Mouse (Mus musculus) embryonic facial prominence, embryonic 14.5 days (tissue): Measurements from ENCODE around the gene Maats1. TPM values are rescaled to one million over a fixed set of nuclear protein-coding genes. Genes with fewer than 3 reads are reported as not detected.
A peak's percentile ranks its signal among the peaks of the same experiment; 100 is the strongest.

ENCODE experiments used
- ATAC-seq: fragments of 200-750 bp; cut with Nextera tagmentation; 2 replicates; pipeline ENCODE4 v1.8.0; 2017; ENCODE audit warnings: low read depth, moderate number of reproducible peaks, moderate TSS enrichment
- DNase-seq: peaks from one replicate; pipeline ENCODE4 v3.0.0-alpha.2; 2015; ENCODE audit warnings: low spot score
- H3K27ac ChIP-seq: fragments of 300-500 bp; sonication (generic); replicated peaks from 2 replicates; pipeline ENCODE4 v1.5.1; 2014; ENCODE audit warnings: low read depth, mild to moderate bottlenecking, low read length, moderate library complexity
- H3K27me3 ChIP-seq: fragments of 300-500 bp; sonication (generic); replicated peaks from 2 replicates; pipeline ENCODE4 v1.6.1; 2014; ENCODE audit warnings: low read length; ENCODE audit not compliant: control insufficient read depth, insufficient read depth
- H3K36me3 ChIP-seq: fragments of 300-500 bp; sonication (generic); 2 replicates; pipeline ENCODE4 v1.6.1; 2014; ENCODE audit warnings: low read length, mixed read lengths; ENCODE audit not compliant: control insufficient read depth, insufficient read depth
- H3K4me1 ChIP-seq: fragments of 300-500 bp; sonication (generic); 2 replicates; pipeline ENCODE4 v1.6.1; 2014; ENCODE audit warnings: antibody characterized with exemption, low read length; ENCODE audit not compliant: control insufficient read depth, insufficient read depth
- H3K4me2 ChIP-seq: fragments of 300-500 bp; sonication (generic); 2 replicates; pipeline ENCODE4 v1.6.1; 2014; ENCODE audit warnings: low read depth, mild to moderate bottlenecking, low read length, moderate library complexity, mixed read lengths
- H3K4me3 ChIP-seq: fragments of 300-500 bp; sonication (generic); 2 replicates; pipeline ENCODE4 v1.5.1; 2014; ENCODE audit warnings: low read depth, mild to moderate bottlenecking, low read length
- H3K9ac ChIP-seq: fragments of 300-500 bp; sonication (generic); 2 replicates; pipeline ENCODE4 v1.6.1; 2014; ENCODE audit warnings: low read depth, mild to moderate bottlenecking, low read length, moderate library complexity, mixed read lengths
- H3K9me3 ChIP-seq: fragments of 300-500 bp; sonication (generic); 2 replicates; pipeline ENCODE4 v1.6.1; 2016; ENCODE audit warnings: low read length; ENCODE audit not compliant: control insufficient read depth
- WGBS: fragments of 180-500 bp; shearing (Covaris S2); extraction: QIAGEN DNeasy Blood & Tissue Kit; methylation state at CpG from one replicate; pipeline ENCODE4 v1.1.7; 2014; 5-methylcytosine and 5-hydroxymethylcytosine counted together
- polyA plus RNA-seq: library from polyadenylated mRNA; unstranded; fragments of >200 nt; fragmentation: Nextera tagmentation; extraction: Ambion mirVana; gene quantifications from 2 replicates; pipeline ENCODE4 v1.2.1, GENCODE M21; 2014

The Maats1 gene
- polyA plus RNA-seq, 1 experiment from 2014 or later: 1.8 TPM

GRCm38 (mm10) chr16:38272483-38272882 is 69.5 kb downstream of the Maats1 start:
- ATAC-seq (no peak), DNase-seq (no peak)
- WGBS: 69% methylated on average over 5 of the region's 5 CpGs
- H3K9ac ChIP-seq: no peak overlapping the region
- H3K27ac ChIP-seq: no peak overlapping the region
- no peaks in the 10 kb centered on the region for H3K4me1 ChIP-seq
- H3K27me3 ChIP-seq: no peaks in the 10 kb centered on the region
- no peaks in the 10 kb centered on the region for H3K9me3 ChIP-seq
- no peak overlapping the region for H3K4me2 ChIP-seq
- no peak overlapping the region for H3K4me3 ChIP-seq
- no peaks in the 10 kb centered on the region for H3K36me3 ChIP-seq

GRCm38 (mm10) chr16:38271601-38272000 is 70.3 kb downstream of the Maats1 start:
- Histone ChIP-seq H3K36me3 (no peaks in the 10 kb centered on the region), H3K4me1 (no peaks in the 10 kb centered on the region), H3K4me3 (no peak overlapping the region), H3K9ac (no peak overlapping the region), H3K27ac (no peak overlapping the region), H3K27me3 (no peaks in the 10 kb centered on the region), H3K4me2 (no peak overlapping the region), H3K9me3 (no peaks in the 10 kb centered on the region)
- ATAC-seq (no peak), DNase-seq (no peak)
- 40% methylated on average over 3 of the region's 3 CpGs for WGBS

GRCm38 (mm10) chr16:38255927-38256326 is 86.0 kb downstream of the Maats1 start:
- H3K4me2 ChIP-seq: no peak overlapping the region
- ATAC-seq: no peak
- H3K4me1 ChIP-seq: no peaks in the 10 kb centered on the region

GRCm38 (mm10) chr16:38255107-38255506 is 86.8 kb downstream of the Maats1 start:
- H3K4me1 ChIP-seq: no peaks in the 10 kb centered on the region
- H3K9ac ChIP-seq: no peak overlapping the region
- ATAC-seq: no peak
- no peaks in the 10 kb centered on the region for H3K36me3 ChIP-seq
- H3K27me3 ChIP-seq: no peaks in the 10 kb centered on the region
- H3K4me3 ChIP-seq: no peak overlapping the region
- H3K9me3 ChIP-seq: no peaks in the 10 kb centered on the region
- no peak for DNase-seq
- 67% methylated on average over 4 of the region's 4 CpGs for WGBS
- H3K4me2 ChIP-seq: no peak overlapping the region
- no peak overlapping the region for H3K27ac ChIP-seq

More at GRCm38 (mm10) chr16:38255927-38256326, 86.0 kb downstream of the Maats1 start:
- no peak overlapping the region for H3K4me3 ChIP-seq
- H3K27me3 ChIP-seq: no peaks in the 10 kb centered on the region
- no peak overlapping the region for H3K9ac ChIP-seq
- WGBS: 86% methylated on average over 9 of the region's 9 CpGs
- DNase-seq: no peak
- H3K36me3 ChIP-seq: no peaks in the 10 kb centered on the region
- H3K27ac ChIP-seq: no peak overlapping the region
- H3K9me3 ChIP-seq: no peaks in the 10 kb centered on the region

- Histone ChIP-seq H3K4me1 (no peaks in the 10 kb centered on the region), H3K27me3 (no peaks in the 10 kb centered on the region), H3K9ac (no peak overlapping the region), H3K9me3 (no peaks in the 10 kb centered on the region), H3K36me3 (no peaks in the 10 kb centered on the region), H3K4me2 (no peak overlapping the region), H3K4me3 (no peak overlapping the region), H3K27ac (no peak overlapping the region)
- WGBS: 82% methylated on average over 13 of the region's 14 CpGs
- DNase-seq: no peak
- ATAC-seq: no peak
These were observed 87.9 kb downstream of the Maats1 start for GRCm38 (mm10) chr16:38254001-38254400.

- no peak overlapping the region for H3K4me3 ChIP-seq
- DNase-seq (no peak), ATAC-seq (no peak)
- no peak overlapping the region for H3K4me2 ChIP-seq
- 0 out of 2 replicates have a peak, but pooled peaks cover 2% of the 10 kb centered on the region for H3K36me3 ChIP-seq
- H3K27me3 ChIP-seq: no peaks in the 10 kb centered on the region
- no peaks in the 10 kb centered on the region for H3K4me1 ChIP-seq
- H3K27ac ChIP-seq: no peak overlapping the region
- WGBS: 94% methylated on average over 6 of the region's 6 CpGs
- no peak overlapping the region for H3K9ac ChIP-seq
- no peaks in the 10 kb centered on the region for H3K9me3 ChIP-seq
These were observed 91.5 kb downstream of the Maats1 start for GRCm38 (mm10) chr16:38250467-38250866.

- 0 out of 2 replicates have a peak, but pooled peaks cover 4% of the 10 kb centered on the region for H3K36me3 ChIP-seq
- DNase-seq (peak; percentile 38), ATAC-seq (peak; percentile 61; the same call in 1 of the 2 replicates)
- no peaks in the 10 kb centered on the region for H3K27me3 ChIP-seq
- H3K9ac ChIP-seq: no peak overlapping the region
- H3K27ac ChIP-seq: no peak overlapping the region
- no peak overlapping the region for H3K4me2 ChIP-seq
- H3K9me3 ChIP-seq: no peaks in the 10 kb centered on the region
- no peaks in the 10 kb centered on the region for H3K4me1 ChIP-seq
- WGBS: 36% methylated on average over 13 of the region's 13 CpGs
- no peak overlapping the region for H3K4me3 ChIP-seq
These were observed 93.5 kb downstream of the Maats1 start for GRCm38 (mm10) chr16:38248331-38248961.

Other genes starting within 250 kb of the Maats1 start
- not detected in 2 replicates for gene Nr1i2, start 47.3 kb downstream of the Maats1 start, polyA plus RNA-seq
- gene Cox17, start 4.8 kb upstream of the Maats1 start, polyA plus RNA-seq: 133 and 168 TPM in 2 replicates
- gene Gm21987, start 4.9 kb upstream of the Maats1 start, polyA plus RNA-seq: not detected in 2 replicates
- 7.6 and 12.8 TPM in 2 replicates for gene Popdc2, start 20.1 kb upstream of the Maats1 start, polyA plus RNA-seq
- 0.58 and 1.1 TPM in 2 replicates for gene Pla1a, start 91.0 kb upstream of the Maats1 start, polyA plus RNA-seq
- 95.5 and 106 TPM in 2 replicates for gene Adprh, start 110.6 kb upstream of the Maats1 start, polyA plus RNA-seq
- 0.46 and 0.47 TPM in 2 replicates for gene Cd80, start 113.4 kb upstream of the Maats1 start, polyA plus RNA-seq
- 18.5 and 19.2 TPM in 2 replicates for gene Timmdc1, start 180.5 kb upstream of the Maats1 start, polyA plus RNA-seq
- gene Poglut1, start 208.1 kb upstream of the Maats1 start, polyA plus RNA-seq: 51.4 and 57.3 TPM in 2 replicates
- 148 and 155 TPM in 2 replicates for gene Tmem39a, start 216.6 kb upstream of the Maats1 start, polyA plus RNA-seq